Mouse (Mus musculus) liver, adult 2 months (tissue): Measurements from ENCODE around the gene Dus1l.

ENCODE experiments used
- CTCF ChIP-seq: fragments of 200-500 bp; IDR thresholded peaks from 2 replicates; pipeline ENCODE4 v1.5.1; 2011; ENCODE audit warnings: low read depth, low read length, control low read depth
- POLR2A ChIP-seq: fragments of 200-500 bp; IDR thresholded peaks from 2 replicates; pipeline ENCODE4 v1.6.1; 2011; ENCODE audit warnings: low read length, control low read depth; ENCODE audit not compliant: insufficient read depth; ENCODE audit errors: extremely low read depth

DNA sequence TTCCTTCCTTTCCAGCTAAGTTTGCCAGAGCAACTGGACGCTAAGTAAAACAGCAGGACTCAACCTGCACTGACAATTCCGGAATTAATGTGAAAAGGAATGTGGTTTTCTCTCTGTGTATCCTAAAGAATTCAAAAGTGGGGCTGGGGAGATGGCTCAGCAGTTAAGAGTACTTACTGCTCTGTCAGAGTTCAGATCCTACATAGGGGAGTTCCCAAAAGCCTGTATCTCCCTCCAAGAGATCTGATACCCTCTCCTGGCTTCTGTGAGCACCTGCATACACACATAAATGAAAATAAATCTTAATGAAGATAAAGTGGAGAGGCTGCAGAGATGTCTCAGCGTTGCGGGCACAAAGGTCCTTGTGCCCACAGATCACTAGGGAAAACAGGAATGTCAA, 44.6 kb downstream of the Dus1l start:
- no peak for TF ChIP-seq CTCF
- TF ChIP-seq POLR2A, result no peak
